Mouse (Mus musculus) frontal cortex, postnatal 14 days (tissue): ENCODE data around the gene Pcsk6.
"Not testable (repeated sequence)": the region's sequence is repeated elsewhere in the genome, so short reads cannot be mapped to it uniquely, and the experiment has no call there.

Experiments
- DNase-seq, 2 experiments: peaks; one replicate each; pipeline ENCODE4 v3.0.0; 2022; ENCODE audit warnings: low spot score in 2 of 2

The Pcsk6 gene

GRCm38 (mm10) chr7:65881290-65881688, 19.8 kb downstream of the Pcsk6 start:
- DNase-seq = no peak

GRCm38 (mm10) chr7:65884928-65885327, 23.4 kb downstream of the Pcsk6 start:
- DNase-seq = no peak

- no peak for DNase-seq
Observed at GRCm38 (mm10) chr7:65885819-65886218, 24.3 kb downstream of the Pcsk6 start.

- no peak for DNase-seq
Observed at GRCm38 (mm10) chr7:65891831-65892230, 30.3 kb downstream of the Pcsk6 start.

GRCm38 (mm10) chr7:65892264-65892828, 30.8 kb downstream of the Pcsk6 start:
- no peak for DNase-seq

- DNase-seq = peak in 1 of 2 experiments; percentile 22
Observed at GRCm38 (mm10) chr7:65893546-65893945, 32.0 kb downstream of the Pcsk6 start.

GRCm38 (mm10) chr7:65895262-65895661, 33.7 kb downstream of the Pcsk6 start:
- DNase-seq = no peak

GRCm38 (mm10) chr7:65901231-65901630, 39.7 kb downstream of the Pcsk6 start:
- DNase-seq = no peak

GRCm38 (mm10) chr7:65902471-65903180, 41.1 kb downstream of the Pcsk6 start:
- peak; percentile 37 to 40 for DNase-seq

- no peak for DNase-seq
Observed at GRCm38 (mm10) chr7:65903456-65903855, 41.9 kb downstream of the Pcsk6 start.

GRCm38 (mm10) chr7:65906528-65907272, 45.2 kb downstream of the Pcsk6 start:
- no peak for DNase-seq

GRCm38 (mm10) chr7:65909343-65910127, 48.0 kb downstream of the Pcsk6 start:
- DNase-seq = no peak

GRCm38 (mm10) chr7:65913088-65913610, 51.6 kb downstream of the Pcsk6 start:
- no peak for DNase-seq

- no peak for DNase-seq
Observed at GRCm38 (mm10) chr7:65914761-65915301, 53.3 kb downstream of the Pcsk6 start.

- DNase-seq = no peak
Observed at GRCm38 (mm10) chr7:65915821-65916220, 54.3 kb downstream of the Pcsk6 start.

GRCm38 (mm10) chr7:65916566-65916965, 55.0 kb downstream of the Pcsk6 start:
- no peak for DNase-seq

- no peak for DNase-seq
Observed at GRCm38 (mm10) chr7:65918431-65918830, 56.9 kb downstream of the Pcsk6 start.

- no peak for DNase-seq
Observed at GRCm38 (mm10) chr7:65929398-65929797, 67.9 kb downstream of the Pcsk6 start.

GRCm38 (mm10) chr7:65930478-65930877, 68.9 kb downstream of the Pcsk6 start:
- DNase-seq = no peak

GRCm38 (mm10) chr7:65934238-65934970, 72.9 kb downstream of the Pcsk6 start:
- not testable (repeated sequence) for DNase-seq

- no peak for DNase-seq
Observed at GRCm38 (mm10) chr7:65935211-65935610, 73.7 kb downstream of the Pcsk6 start.
